Mouse (Mus musculus) heart, postnatal 14 days (tissue): ENCODE measurements around the gene Dtl. TPM values are rescaled to one million over a fixed set of nuclear protein-coding genes. Genes with fewer than 3 reads are reported as not detected.
A peak's percentile ranks its signal among the peaks of the same experiment; 100 is the strongest.

Source experiments
- DNase-seq, 2 experiments: peaks; one replicate each; pipeline ENCODE4 v3.0.0; 2021 to 2022
- intact Hi-C: fragments of 180-260 bp; cut with DNase I; formaldehyde crosslinking; loops from one replicate; pipeline ENCODE4 v1.15.1; 2025
- total RNA-seq, 2 experiments: library from RNA; stranded (reverse); gene quantifications; 2 replicates each; pipeline ENCODE4 v1.2.3; 2021

Gene Dtl
- total RNA-seq, 2 experiments from 2014 or later, result 0.98 to 2.1 TPM

- peak; percentile 53 to 56 for DNase-seq
- intact Hi-C loops, result loop anchor here (5.0 kb wide), 1 partner anchor 93 kb away; no protein-coding TSS in a partner anchor
These were observed 84.9 kb downstream of the Dtl start for GRCm38 (mm10) chr1:191490446-191490845.

Other genes starting within 250 kb of the Dtl start
- gene Tmem206, start 249.6 kb downstream of the Dtl start, total RNA-seq, result 1 to 10 TPM; 3.4 to 4.7 TPM
- gene Ppp2r5a, start 172.3 kb downstream of the Dtl start, total RNA-seq, result 100 to 1,000 TPM; 116 to 118 TPM
- gene Ints7, start 92 bp upstream of the Dtl start, total RNA-seq, result 10 to 100 TPM; 17.9 to 19.8 TPM
- 10 to 100 TPM; 84.8 to 91.7 TPM for gene Lpgat1, start 142.3 kb upstream of the Dtl start, total RNA-seq
- gene Nek2, start 245.9 kb upstream of the Dtl start, total RNA-seq, result 1 to 10 TPM; 2.6 to 4.1 TPM